Mouse (Mus musculus) heart, embryonic 12.5 days (tissue): ENCODE results near the gene Vmn1r5. TPM values are rescaled to one million over a fixed set of nuclear protein-coding genes. Genes with fewer than 3 reads are reported as not detected.
"Not testable (repeated sequence)": the region's sequence is repeated elsewhere in the genome, so short reads cannot be mapped to it uniquely, and the experiment has no call there.

Experiments used
- ATAC-seq: fragments of 200-750 bp; cut with Nextera tagmentation; 2 replicates; pipeline ENCODE4 v1.8.0; 2017; ENCODE audit warnings: moderate TSS enrichment, moderate library complexity; ENCODE audit not compliant: insufficient number of reproducible peaks, low FRiP score
- H3K27ac ChIP-seq: fragments of 300-500 bp; sonication (generic); 2 replicates; pipeline ENCODE4 v1.5.1; 2016; ENCODE audit warnings: mild to moderate bottlenecking, moderate library complexity; ENCODE audit not compliant: poor library complexity, severe bottlenecking
- H3K27me3 ChIP-seq: fragments of 300-500 bp; sonication (generic); replicated peaks from 2 replicates; pipeline ENCODE4 v1.6.1; 2016; ENCODE audit warnings: mild to moderate bottlenecking, moderate library complexity
- H3K36me3 ChIP-seq: fragments of 300-500 bp; sonication (generic); 2 replicates; pipeline ENCODE4 v1.6.1; 2016; ENCODE audit warnings: mild to moderate bottlenecking, moderate library complexity
- H3K4me1 ChIP-seq: fragments of 300-500 bp; sonication (generic); replicated peaks from 2 replicates; pipeline ENCODE4 v1.6.1; 2016; ENCODE audit warnings: mild to moderate bottlenecking
- H3K4me2 ChIP-seq: fragments of 300-500 bp; sonication (generic); 2 replicates; pipeline ENCODE4 v1.6.1; 2016; ENCODE audit warnings: mild to moderate bottlenecking, moderate library complexity
- H3K4me3 ChIP-seq: fragments of 300-500 bp; sonication (generic); 2 replicates; pipeline ENCODE4 v1.5.1; 2016; ENCODE audit warnings: mild to moderate bottlenecking
- H3K9ac ChIP-seq: fragments of 300-500 bp; sonication (generic); 2 replicates; pipeline ENCODE4 v1.6.1; 2016; ENCODE audit warnings: mild to moderate bottlenecking, moderate library complexity
- H3K9me3 ChIP-seq: fragments of 300-500 bp; sonication (generic); replicated peaks from 2 replicates; pipeline ENCODE4 v1.6.1; 2016; ENCODE audit warnings: mild to moderate bottlenecking, moderate library complexity
- WGBS: fragments of 180-500 bp; shearing (Covaris S2); methylation state at CpG from one replicate; pipeline ENCODE4 v1.1.7; 2016; 5-methylcytosine and 5-hydroxymethylcytosine counted together
- polyA plus RNA-seq: library from polyadenylated mRNA; unstranded; fragments of >200 nt; fragmentation: Nextera tagmentation; extraction: Ambion mirVana; gene quantifications from 2 replicates; pipeline ENCODE4 v1.2.1, GENCODE M21; 2016

The Vmn1r5 gene
- not detected in 2 replicates for polyA plus RNA-seq

- Histone ChIP-seq H3K4me2 (no peak within 1 kb of the TSS), H3K9ac (no peak within 1 kb of the TSS), H3K4me1 (no peaks in the 10 kb centered on the region), H3K4me3 (no peak within 1 kb of the TSS), H3K36me3 (no peaks in the 10 kb centered on the region), H3K27me3 (no peaks in the 10 kb centered on the region), H3K27ac (no peak within 1 kb of the TSS), H3K9me3 (no peaks in the 10 kb centered on the region)
- no peak for ATAC-seq
These were observed at the start of gene Vmn1r5 for GRCm38 (mm10) chr6:56969973-56970372. TSS of gene Vmn1r5 (plus strand) at chr6:56970273.

- H3K36me3 ChIP-seq = no peaks in the 10 kb centered on the region
- no peaks in the 10 kb centered on the region for H3K9me3 ChIP-seq
- peaks cover 24% of the 10 kb centered on the region for H3K4me1 ChIP-seq
- H3K27ac ChIP-seq = peak overlapping the region; percentile 77
- H3K9ac ChIP-seq = peak overlapping the region; percentile 92
- 0% methylated on average over 25 of the region's 25 CpGs for WGBS
- peak; percentile 27 for ATAC-seq
- H3K4me2 ChIP-seq = peak overlapping the region; percentile 69
- no peaks in the 10 kb centered on the region for H3K27me3 ChIP-seq
- H3K4me3 ChIP-seq = peak overlapping the region; percentile 97
These were observed 46.7 kb upstream of the Vmn1r5 start for GRCm38 (mm10) chr6:56923331-56923725.

- peak within 1 kb of the TSS; percentile 97 for H3K4me3 ChIP-seq
These were observed 46.1 kb upstream of the Vmn1r5 start, which contains the start of the genes Nt5c3 and Vmn1r4 for GRCm38 (mm10) chr6:56923726-56924707. TSS of gene Nt5c3 (minus strand) at chr6:56923932. TSS of gene Vmn1r4 (plus strand) at chr6:56924015.

GRCm38 (mm10) chr6:56931648-56932415, 38.2 kb upstream of the Vmn1r5 start:
- Histone ChIP-seq H3K27me3 (peaks cover 3% of the 10 kb centered on the region; the same call in 1 of the 2 replicates), H3K4me2 (no peak overlapping the region), H3K4me3 (no peak overlapping the region), H3K27ac (no peak overlapping the region), H3K9ac (no peak overlapping the region), H3K9me3 (no peaks in the 10 kb centered on the region), H3K4me1 (no peaks in the 10 kb centered on the region), H3K36me3 (no peaks in the 10 kb centered on the region)
- 65% methylated on average over 4 of the region's 4 CpGs for WGBS
- ATAC-seq = no peak

More at GRCm38 (mm10) chr6:56923726-56924707, 46.1 kb upstream of the Vmn1r5 start, which contains the start of the genes Nt5c3 and Vmn1r4:
- no peaks in the 10 kb centered on the region for H3K27me3 ChIP-seq
- H3K9ac ChIP-seq = peak within 1 kb of the TSS; percentile 92
- H3K4me1 ChIP-seq = peaks cover 24% of the 10 kb centered on the region
- H3K9me3 ChIP-seq = no peaks in the 10 kb centered on the region
- peak within 1 kb of the TSS; percentile 69 for H3K4me2 ChIP-seq
- WGBS = 3% methylated on average over 64 of the region's 64 CpGs
- no peaks in the 10 kb centered on the region for H3K36me3 ChIP-seq
- H3K27ac ChIP-seq = peak within 1 kb of the TSS; percentile 77
- ATAC-seq = peak; percentile 97

- no peak for ATAC-seq
- peaks cover 3% of the 10 kb centered on the region; the same call in 1 of the 2 replicates for H3K27me3 ChIP-seq
- H3K4me2 ChIP-seq = no peak overlapping the region
- no peaks in the 10 kb centered on the region for H3K36me3 ChIP-seq
- no peak overlapping the region for H3K4me3 ChIP-seq
- no peak overlapping the region for H3K27ac ChIP-seq
- 61% methylated on average over 2 of the region's 2 CpGs for WGBS
- no peaks in the 10 kb centered on the region for H3K4me1 ChIP-seq
- H3K9ac ChIP-seq = no peak overlapping the region
- no peaks in the 10 kb centered on the region for H3K9me3 ChIP-seq
These were observed 37.6 kb upstream of the Vmn1r5 start for GRCm38 (mm10) chr6:56932464-56932863.

GRCm38 (mm10) chr6:56934366-56934765, 35.7 kb upstream of the Vmn1r5 start:
- H3K27ac ChIP-seq = no peak overlapping the region
- H3K4me3 ChIP-seq = no peak overlapping the region
- H3K9me3 ChIP-seq = no peaks in the 10 kb centered on the region
- no peaks in the 10 kb centered on the region for H3K36me3 ChIP-seq
- H3K4me1 ChIP-seq = no peaks in the 10 kb centered on the region
- no peak for ATAC-seq
- H3K9ac ChIP-seq = no peak overlapping the region
- 78% methylated on average over 4 of the region's 4 CpGs for WGBS
- H3K27me3 ChIP-seq = peaks cover 3% of the 10 kb centered on the region; the same call in 1 of the 2 replicates
- no peak overlapping the region for H3K4me2 ChIP-seq

- Histone ChIP-seq H3K9me3 (no peaks in the 10 kb centered on the region), H3K4me2 (no peak overlapping the region), H3K27me3 (no peaks in the 10 kb centered on the region), H3K36me3 (no peaks in the 10 kb centered on the region), H3K4me1 (no peaks in the 10 kb centered on the region), H3K27ac (no peak overlapping the region), H3K4me3 (no peak overlapping the region), H3K9ac (no peak overlapping the region)
- ATAC-seq = no peak
- WGBS = 68% methylated on average over 5 of the region's 5 CpGs
These were observed 13.6 kb upstream of the Vmn1r5 start for GRCm38 (mm10) chr6:56956436-56956835.

- Histone ChIP-seq H3K4me1 (no peaks in the 10 kb centered on the region), H3K9ac (no peak within 1 kb of the TSS), H3K9me3 (no peaks in the 10 kb centered on the region), H3K4me2 (no peak within 1 kb of the TSS), H3K36me3 (no peaks in the 10 kb centered on the region), H3K27me3 (no peaks in the 10 kb centered on the region), H3K27ac (no peak within 1 kb of the TSS), H3K4me3 (no peak within 1 kb of the TSS)
- ATAC-seq = no peak
- 69% methylated on average over 2 of the region's 2 CpGs for WGBS
These were observed 26.9 kb downstream of the Vmn1r5 start, which contains the start of gene Vmn1r6 for GRCm38 (mm10) chr6:56996943-56997342. TSS of gene Vmn1r6 (plus strand) at chr6:56997243.

GRCm38 (mm10) chr6:57025224-57025623, 55.2 kb downstream of the Vmn1r5 start, which contains the start of gene Vmn1r7:
TSS of gene Vmn1r7 (minus strand) at chr6:57025324.
- not testable (repeated sequence) for H3K4me1 ChIP-seq, H3K4me2 ChIP-seq, H3K27me3 ChIP-seq, H3K9me3 ChIP-seq, H3K9ac ChIP-seq, H3K27ac ChIP-seq, H3K36me3 ChIP-seq, ATAC-seq, H3K4me3 ChIP-seq
- WGBS = 71% methylated on average over 2 of the region's 2 CpGs

- H3K9me3 ChIP-seq = no peaks in the 10 kb centered on the region
- no peak within 1 kb of the TSS for H3K4me3 ChIP-seq
- no peak within 1 kb of the TSS for H3K9ac ChIP-seq
- H3K27me3 ChIP-seq = no peaks in the 10 kb centered on the region
- no peak for ATAC-seq
- H3K4me1 ChIP-seq = no peaks in the 10 kb centered on the region
- H3K36me3 ChIP-seq = no peaks in the 10 kb centered on the region
- H3K27ac ChIP-seq = no peak within 1 kb of the TSS
- no peak within 1 kb of the TSS for H3K4me2 ChIP-seq
These were observed 61.9 kb downstream of the Vmn1r5 start, which contains the start of gene Vmn1r8 for GRCm38 (mm10) chr6:57031984-57032383. TSS of gene Vmn1r8 (plus strand) at chr6:57032284.

GRCm38 (mm10) chr6:57034674-57035073, 64.6 kb downstream of the Vmn1r5 start:
- no peak for ATAC-seq
- WGBS = 71% methylated on average over 2 of the region's 2 CpGs
- no peaks in the 10 kb centered on the region for H3K4me1 ChIP-seq
- H3K9ac ChIP-seq = no peak overlapping the region
- H3K9me3 ChIP-seq = no peaks in the 10 kb centered on the region
- no peak overlapping the region for H3K4me3 ChIP-seq
- H3K36me3 ChIP-seq = no peaks in the 10 kb centered on the region
- H3K4me2 ChIP-seq = no peak overlapping the region
- H3K27me3 ChIP-seq = no peaks in the 10 kb centered on the region
- H3K27ac ChIP-seq = no peak overlapping the region
